Mouse (Mus musculus): Measurements from ENCODE around the gene Ankmy1. TPM values are rescaled to one million over a fixed set of nuclear protein-coding genes. Genes with fewer than 3 reads are reported as not detected.

The Ankmy1 gene
- total RNA-seq, 2 experiments from 2014 or later: 0.75 to 0.82 TPM

GRCm38 (mm10) chr1:92830626-92831187 is 72.0 kb downstream of the Ankmy1 start:
- no peak for DNase-seq

- DNase-seq: no peak
Observed at GRCm38 (mm10) chr1:92815756-92816294, 86.9 kb downstream of the Ankmy1 start.

- no peak for DNase-seq
Observed at GRCm38 (mm10) chr1:92815100-92815499, 87.6 kb downstream of the Ankmy1 start.

GRCm38 (mm10) chr1:92814319-92814718 is 88.4 kb downstream of the Ankmy1 start:
- no peak for DNase-seq

Small RNA genes within 50 kb of the gene (microRNA-seq; reads per million reads assigned to microRNA genes)
- gene Mir149: 1,567 reads per million, percentile 80 among the genes with 10 or more reads in this experiment

Other genes starting within 250 kb of the Ankmy1 start
- gene Gpc1, start 71.3 kb downstream of the Ankmy1 start, total RNA-seq (2021): 10 to 100 TPM; 39.7 to 51.8 TPM
- gene Dusp28, start 4.1 kb upstream of the Ankmy1 start, total RNA-seq (2021): 10 to 100 TPM; 13.5 to 17.0 TPM
- gene Rnpepl1, start 7.9 kb upstream of the Ankmy1 start, total RNA-seq (2021): 10 to 100 TPM; 64.6 to 72.0 TPM
- 10 to 100 TPM; 16.8 to 22.4 TPM for gene Capn10, start 31.5 kb upstream of the Ankmy1 start, total RNA-seq (2021)
- gene Gpr35, start 48.0 kb upstream of the Ankmy1 start, total RNA-seq (2021): 1 to 10 TPM in 1 of 2 experiments, under 1 TPM in 1; 0.97 to 1.7 TPM
- gene Aqp12, start 103.4 kb upstream of the Ankmy1 start, total RNA-seq (2021): under 1 TPM in 1 of 2 experiments, not detected in 1; 0.36 TPM
- gene Kif1a, start 199.0 kb upstream of the Ankmy1 start, total RNA-seq (2021): 10 to 100 TPM; 15.6 to 29.2 TPM
- gene Agxt, start 232.3 kb upstream of the Ankmy1 start, total RNA-seq (2021): 10 to 100 TPM; 20.0 to 46.3 TPM

All from adrenal gland, postnatal 10 days (tissue).